Mouse (Mus musculus): ENCODE results near the gene Grid2ip.

Gene Grid2ip

DNA sequence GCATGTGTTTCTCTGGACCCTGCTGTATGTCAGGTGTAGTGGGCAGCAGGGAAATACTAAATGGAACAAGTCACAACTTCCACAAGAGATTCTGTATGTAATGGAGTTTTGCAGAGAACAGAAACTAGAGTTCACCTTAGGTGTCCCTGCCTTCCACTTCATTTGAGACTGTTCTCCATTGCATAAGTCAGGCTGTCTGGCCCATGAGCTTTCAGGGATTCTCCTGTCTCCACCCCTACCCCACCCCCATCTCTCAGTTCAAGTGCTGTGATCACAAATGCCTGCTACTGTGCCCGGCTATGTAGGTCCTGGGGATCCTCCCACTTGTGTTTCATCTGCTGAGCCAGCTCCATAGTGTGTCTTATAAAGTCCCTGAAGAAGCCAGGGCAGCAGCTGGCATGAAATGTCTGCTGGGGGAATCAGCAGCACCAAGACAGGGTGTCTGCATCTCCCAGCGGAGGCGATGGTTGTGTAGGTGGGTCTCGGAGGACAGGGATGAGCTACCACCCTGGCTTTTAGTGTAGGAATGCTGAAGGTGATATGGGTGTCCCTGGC, 53.8 kb downstream of the Grid2ip start:
- no peak for DNase-seq (ENCODE audit: low read depth, low spot score)

DNA sequence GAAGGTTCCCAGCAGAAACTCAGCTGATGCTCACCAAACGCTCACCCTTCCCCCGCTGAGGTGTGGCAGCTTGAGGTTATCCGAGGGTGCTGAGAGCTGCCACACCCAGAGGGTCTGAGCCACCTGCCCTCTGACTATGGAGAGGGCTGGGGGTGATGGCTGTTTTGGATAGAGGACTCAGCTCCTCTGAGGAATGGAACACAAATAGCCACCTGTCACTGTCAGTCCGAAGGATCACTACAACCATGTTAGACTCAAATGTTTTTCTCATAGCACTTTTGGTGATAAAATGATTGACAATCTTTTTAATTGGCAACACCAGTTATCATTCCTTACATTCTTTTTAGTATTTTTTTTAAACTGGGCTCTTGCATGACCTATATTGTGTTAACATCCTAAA, 64.3 kb downstream of the Grid2ip start:
- no peak for DNase-seq (ENCODE audit: low read depth, low spot score)

DNA sequence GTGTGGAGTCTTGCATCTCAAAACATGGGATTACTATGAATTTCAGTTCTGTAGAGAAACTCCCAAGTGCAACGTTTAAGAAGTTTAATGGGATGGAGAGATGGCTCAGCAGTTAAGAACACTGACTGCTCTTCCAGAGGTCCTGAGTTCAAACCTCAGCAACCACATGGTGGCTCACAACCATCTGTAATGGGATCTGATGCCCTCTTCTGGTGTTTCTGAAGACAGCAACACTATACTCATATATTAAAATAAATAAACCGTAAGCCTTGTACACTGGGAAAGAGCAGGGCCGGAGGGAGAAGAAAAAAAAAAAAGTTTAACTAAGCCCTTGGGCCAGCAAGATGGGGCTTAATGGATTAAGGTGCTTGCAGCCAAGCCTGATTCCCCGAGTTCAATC, 65.9 kb downstream of the Grid2ip start:
- DNase-seq (ENCODE audit: low read depth, low spot score): no peak

DNA sequence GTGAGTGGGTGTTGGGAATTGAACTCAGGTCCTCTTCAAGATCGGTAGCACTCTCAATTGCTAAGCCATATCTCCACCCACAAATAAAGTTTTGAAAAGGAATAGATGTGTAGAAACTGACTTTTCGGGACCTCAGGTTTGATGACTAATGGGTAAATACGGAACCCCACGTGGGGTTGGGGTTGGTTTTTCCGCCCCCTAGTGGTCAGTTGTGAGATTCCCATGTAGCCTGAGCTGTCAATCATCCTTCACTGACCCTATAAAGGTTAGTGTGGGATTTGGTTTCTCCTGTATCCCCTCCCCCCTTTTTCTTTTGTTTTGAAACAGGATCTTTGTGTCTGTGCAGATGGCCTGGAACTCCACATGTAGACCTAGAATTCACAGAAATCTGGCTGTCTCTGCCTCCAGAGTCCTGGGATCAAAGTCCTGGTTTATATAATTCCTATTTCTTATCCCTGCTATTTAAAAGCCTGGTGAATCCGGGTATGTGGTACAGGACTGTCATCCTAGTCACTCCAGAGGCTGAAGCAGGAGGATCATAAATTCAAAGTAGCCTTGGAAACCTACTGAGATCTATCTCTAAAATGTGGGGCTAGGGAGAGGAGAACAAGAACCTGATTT, 66.9 kb downstream of the Grid2ip start:
- DNase-seq (ENCODE audit: low read depth, low spot score): no peak

DNA sequence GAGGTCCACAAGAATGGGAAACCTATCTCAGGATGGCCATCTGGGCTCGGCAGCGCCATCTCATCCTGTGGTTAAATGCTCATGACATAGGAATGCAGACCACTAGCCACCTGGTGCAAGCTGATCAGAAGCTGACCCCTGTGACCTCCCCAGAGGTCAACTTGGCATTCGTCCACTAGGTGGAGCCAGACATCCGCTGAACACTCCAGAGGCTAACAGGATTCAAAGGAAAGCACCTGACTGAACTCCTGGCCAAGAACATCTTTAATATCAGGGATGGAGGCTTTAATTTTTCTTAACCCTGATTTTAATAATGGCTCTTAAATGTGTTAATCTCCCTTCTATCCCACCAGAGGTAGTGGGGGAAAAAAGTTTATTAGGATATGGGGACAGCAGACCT, 77.3 kb downstream of the Grid2ip start:
- DNase-seq (ENCODE audit: low read depth, low spot score): no peak

DNA sequence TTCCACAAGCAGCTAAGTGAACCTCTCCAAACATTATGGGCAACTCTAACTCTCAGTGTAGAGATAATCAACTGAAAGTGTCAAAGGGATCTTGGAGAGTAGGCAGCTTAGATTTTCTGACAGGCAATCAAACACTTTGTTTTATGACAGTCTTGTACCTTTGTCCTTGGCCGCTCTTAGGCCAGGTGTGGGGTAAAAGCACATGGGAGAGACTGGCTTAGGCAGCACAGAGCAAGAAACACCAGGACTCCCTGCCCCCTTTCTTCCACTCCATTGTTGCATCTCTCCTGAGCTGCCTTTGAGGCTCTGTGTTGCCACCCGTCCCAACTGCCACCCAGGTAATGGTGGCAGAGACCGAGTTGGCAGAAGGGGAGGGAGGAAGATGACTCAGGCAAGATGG, 84.2 kb downstream of the Grid2ip start:
- DNase-seq (ENCODE audit: low read depth, low spot score): no peak

DNA sequence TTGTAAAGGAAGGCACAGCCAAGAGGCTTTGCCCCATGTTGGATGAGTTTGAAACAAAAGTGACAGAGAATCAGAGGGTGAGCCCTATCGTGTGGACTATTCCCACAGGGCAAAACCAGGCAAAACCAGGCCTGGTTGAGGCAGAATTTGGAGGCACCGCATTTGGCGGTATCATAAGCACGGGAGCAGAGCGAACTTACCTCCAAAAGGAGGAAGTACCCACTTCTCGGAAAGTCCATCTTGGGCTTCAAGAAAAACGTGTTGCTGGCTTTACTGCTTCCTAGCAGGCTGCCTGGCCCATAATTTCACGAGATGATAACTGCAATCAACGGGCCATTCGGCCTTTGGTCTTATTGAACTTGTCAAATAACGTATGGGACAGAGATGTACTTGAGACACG, 84.6 kb downstream of the Grid2ip start:
- DNase-seq (ENCODE audit: low read depth, low spot score): no peak
